Mouse (Mus musculus) limb, embryonic 12.5 days (tissue): ENCODE measurements around the gene Olfr835. TPM values are rescaled to one million over a fixed set of nuclear protein-coding genes. Genes with fewer than 3 reads are reported as not detected.

ENCODE experiments used
- ATAC-seq: fragments of 200-750 bp; cut with Nextera tagmentation; 2 replicates; pipeline ENCODE4 v1.8.0; 2017; ENCODE audit warnings: low read depth, moderate TSS enrichment; ENCODE audit not compliant: insufficient number of reproducible peaks, insufficient read depth, low FRiP score, low TSS enrichment
- H3K27ac ChIP-seq: fragments of 300-500 bp; sonication (generic); 2 replicates; pipeline ENCODE4 v1.5.1; 2016; ENCODE audit warnings: mild to moderate bottlenecking, moderate library complexity
- H3K27me3 ChIP-seq: fragments of 300-500 bp; sonication (generic); 2 replicates; pipeline ENCODE4 v1.6.1; 2016; ENCODE audit warnings: mild to moderate bottlenecking, moderate library complexity
- H3K36me3 ChIP-seq: fragments of 300-500 bp; sonication (generic); 2 replicates; pipeline ENCODE4 v1.6.1; 2016; ENCODE audit warnings: mild to moderate bottlenecking, moderate library complexity
- H3K4me1 ChIP-seq: fragments of 300-500 bp; sonication (generic); replicated peaks from 2 replicates; pipeline ENCODE4 v1.6.1; 2016
- H3K4me2 ChIP-seq: fragments of 300-500 bp; sonication (generic); 2 replicates; pipeline ENCODE4 v1.6.1; 2016; ENCODE audit warnings: mild to moderate bottlenecking, moderate library complexity
- H3K4me3 ChIP-seq: fragments of 300-500 bp; sonication (generic); replicated peaks from 2 replicates; pipeline ENCODE4 v1.5.1; 2016; ENCODE audit warnings: mild to moderate bottlenecking
- H3K9ac ChIP-seq: fragments of 300-500 bp; sonication (generic); replicated peaks from 2 replicates; pipeline ENCODE4 v1.6.1; 2016; ENCODE audit warnings: mild to moderate bottlenecking, moderate library complexity
- H3K9me3 ChIP-seq: fragments of 300-500 bp; sonication (generic); 2 replicates; pipeline ENCODE4 v1.6.1; 2016; ENCODE audit warnings: mild to moderate bottlenecking, moderate library complexity
- WGBS: fragments of 180-500 bp; shearing (Covaris S2); methylation state at CpG from one replicate; pipeline ENCODE4 v1.1.7; 2016; 5-methylcytosine and 5-hydroxymethylcytosine counted together
- polyA plus RNA-seq: library from polyadenylated mRNA; unstranded; fragments of >200 nt; fragmentation: Nextera tagmentation; extraction: Ambion mirVana; gene quantifications from 2 replicates; pipeline ENCODE4 v1.2.1, GENCODE M21; 2016

Olfr835 gene
- polyA plus RNA-seq: not detected in 2 replicates

GRCm38 (mm10) chr9:19032435-19032834 is at the start of gene Olfr835:
Gene Olfr835 (plus strand): TSS chr9:19032735.
- no peak for ATAC-seq
- Histone ChIP-seq H3K4me3 (no peak within 1 kb of the TSS), H3K27me3 (no peaks in the 10 kb centered on the region), H3K4me2 (no peak within 1 kb of the TSS), H3K4me1 (no peaks in the 10 kb centered on the region), H3K27ac (no peak within 1 kb of the TSS), H3K36me3 (no peaks in the 10 kb centered on the region), H3K9me3 (peaks cover 14% of the 10 kb centered on the region; the same call in 1 of the 2 replicates), H3K9ac (no peak within 1 kb of the TSS)
- WGBS: 60% methylated on average over 1 of the region's 1 CpGs

GRCm38 (mm10) chr9:18987690-18988089 is 44.8 kb upstream of the Olfr835 start, which contains the start of gene Olfr834:
Gene Olfr834 (plus strand): TSS chr9:18987990.
- Histone ChIP-seq H3K27me3 (no peaks in the 10 kb centered on the region), H3K4me3 (no peak within 1 kb of the TSS), H3K9ac (no peak within 1 kb of the TSS), H3K9me3 (peaks cover 5% of the 10 kb centered on the region; the same call in 1 of the 2 replicates), H3K4me2 (no peak within 1 kb of the TSS), H3K36me3 (no peaks in the 10 kb centered on the region), H3K27ac (no peak within 1 kb of the TSS), H3K4me1 (no peaks in the 10 kb centered on the region)
- no peak for ATAC-seq
- WGBS: 81% methylated on average over 3 of the region's 3 CpGs

DNA sequence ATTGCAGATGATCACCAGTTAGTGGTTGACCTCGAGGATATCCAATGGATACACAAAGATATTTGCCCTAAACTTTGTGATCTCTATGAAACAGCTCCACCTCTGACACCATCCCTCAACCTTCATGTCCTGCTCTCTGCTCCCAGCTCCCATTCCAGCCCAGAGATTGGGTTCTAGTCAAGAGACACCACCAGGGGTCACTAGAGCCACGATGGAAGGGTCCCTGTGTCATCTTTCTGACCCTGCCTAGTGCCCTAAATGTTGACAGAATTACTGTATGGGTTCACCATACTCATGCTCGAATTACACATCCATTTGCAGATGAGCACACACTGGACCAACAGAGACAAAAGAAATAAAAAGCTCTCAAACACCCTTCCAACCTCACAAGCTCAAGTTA is 52.5 kb downstream of the Olfr835 start:
- Histone ChIP-seq H3K36me3 (no peaks in the 10 kb centered on the region), H3K9ac (no peak overlapping the region), H3K4me3 (no peak overlapping the region), H3K4me2 (no peak overlapping the region), H3K27me3 (no peaks in the 10 kb centered on the region), H3K9me3 (peaks cover 9% of the 10 kb centered on the region; the same call in 1 of the 2 replicates), H3K27ac (no peak overlapping the region), H3K4me1 (no peaks in the 10 kb centered on the region)
- ATAC-seq: no peak
- 36% methylated on average over 3 of the region's 3 CpGs for WGBS

Other genes starting within 250 kb of the Olfr835 start
- gene Olfr828, start 213.2 kb upstream of the Olfr835 start, polyA plus RNA-seq: not detected in 2 replicates
- gene Olfr829, start 177.8 kb upstream of the Olfr835 start, polyA plus RNA-seq: not detected in 2 replicates
- not detected in 2 replicates for gene Olfr830, start 158.0 kb upstream of the Olfr835 start, polyA plus RNA-seq
- not detected in 2 replicates for gene Olfr832, start 95.6 kb upstream of the Olfr835 start, polyA plus RNA-seq
- gene Olfr834, start 44.7 kb upstream of the Olfr835 start, polyA plus RNA-seq: not detected in 2 replicates
- gene Olfr836, start 87.6 kb downstream of the Olfr835 start, polyA plus RNA-seq: not detected in 2 replicates
- not detected in 2 replicates for gene Olfr837, start 103.6 kb downstream of the Olfr835 start, polyA plus RNA-seq
- not detected in 2 replicates for gene Olfr839-ps1, start 144.6 kb downstream of the Olfr835 start, polyA plus RNA-seq
- not detected in 2 replicates for gene Olfr843, start 219.3 kb downstream of the Olfr835 start, polyA plus RNA-seq